Mouse (Mus musculus): ENCODE measurements at regions not wholly inside any gene's neighbourhood (a gene's known extent, or its start where the extent isn't known, plus 50 kb on each side); places are given as distances from the start of the nearest gene placed in this dataset.

GRCm38 (mm10) chr5:4311599-4311998 lies 119.4 kb downstream of the Mterf1b start:
- in situ Hi-C loops (cut with MboI; ENCODE audit: low pct_ligation_motif_present, low pct_unique_long_range_greater_than_20kb, low sequenced_read_pairs) (no loop called here), dilution Hi-C loops (cut with MboI; ENCODE audit: extremely low pct_ligation_motif_present, extremely low pct_unique_long_range_greater_than_20kb, low sequenced_read_pairs) (no loop called here)
- H3K27me3 ChIP-seq (replicated peaks): no peaks in the 10 kb centered on the region
- no peaks in the 10 kb centered on the region for H3K79me2 ChIP-seq (replicated peaks; ENCODE audit: control insufficient read depth, extremely low read depth, insufficient read depth, poor library complexity, severe bottlenecking)
- H3K27ac ChIP-seq (ENCODE audit: insufficient read depth, low read depth): no peak overlapping the region
- TF ChIP-seq RAD21 (IDR thresholded peaks at IDR 0.05; ENCODE audit: low read depth, low read length) (no peak), POLR2AphosphoS2 (IDR thresholded peaks at IDR 0.05; ENCODE audit: low read depth, low read length) (no peak), EP300 (IDR thresholded peaks at IDR 0.05; ENCODE audit: low read length) (no peak), JUN (IDR thresholded peaks at IDR 0.05; ENCODE audit: insufficient read depth, low read depth, low read length) (no peak), JUND (conservative IDR thresholded peaks at IDR 0.05; ENCODE audit: low read depth, low read length) (no peak), SIN3A (IDR thresholded peaks at IDR 0.05; ENCODE audit: low read length) (no peak), GABPA (IDR thresholded peaks at IDR 0.05; ENCODE audit: insufficient replicate concordance, low read depth, low read length) (no peak), TBP (conservative IDR thresholded peaks at IDR 0.05; ENCODE audit: low read depth, low read length) (no peak), CHD1 (IDR thresholded peaks at IDR 0.05; ENCODE audit: low read depth, low read length) (no peak), MAZ (IDR thresholded peaks at IDR 0.05; ENCODE audit: low read depth, low read length) (no peak)
- no peaks in the 10 kb centered on the region for H3K4me1 ChIP-seq (ENCODE audit: control insufficient read depth in 1 of 2, insufficient read depth in 2 of 2)
- H3K4me3 ChIP-seq (replicated peaks in 1 of 3; ENCODE audit: low read depth in 2 of 3, low read length in 2 of 3, poor library complexity in 1 of 3): no peak overlapping the region
- H3K36me3 ChIP-seq (replicated peaks in 1 of 2; ENCODE audit: control insufficient read depth in 1 of 2, insufficient read depth in 1 of 2, low read length in 1 of 2): no peaks in the 10 kb centered on the region
- H3K9ac ChIP-seq (ENCODE audit: insufficient read depth, low read depth): no peak overlapping the region
- no peak for DNase-seq (ENCODE audit: extremely low read depth)
- H3K9me3 ChIP-seq (replicated peaks; ENCODE audit: low read length): no peaks in the 10 kb centered on the region
- no peak overlapping the region for H3K4me2 ChIP-seq (ENCODE audit: insufficient read depth, low read depth, poor library complexity, severe bottlenecking)

DNA sequence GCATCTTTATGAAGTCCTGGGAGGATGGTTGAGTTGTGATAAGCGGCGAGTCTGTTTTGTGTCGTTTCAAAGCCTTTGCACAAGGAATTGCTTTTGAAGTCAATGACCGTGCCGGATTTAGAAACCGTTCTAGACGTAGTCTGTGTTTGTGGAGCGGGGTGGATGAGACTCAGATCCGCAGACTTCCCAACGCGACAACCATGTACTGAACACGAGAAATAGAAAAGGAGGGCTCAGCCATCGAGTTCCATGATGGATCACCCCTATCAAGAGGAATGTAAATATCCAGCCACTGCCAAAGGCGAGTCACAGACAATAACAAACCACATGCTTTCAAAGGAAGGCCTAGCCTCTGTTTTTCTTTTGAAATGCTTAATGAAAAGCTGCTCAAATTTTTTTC lies 120.5 kb downstream of the Mterf1b start:
- Histone ChIP-seq H3K36me3 (replicated peaks in 1 of 2; ENCODE audit: control insufficient read depth in 1 of 2, insufficient read depth in 1 of 2, low read length in 1 of 2) (no peaks in the 10 kb centered on the region), H3K79me2 (replicated peaks; ENCODE audit: control insufficient read depth, extremely low read depth, insufficient read depth, poor library complexity, severe bottlenecking) (no peaks in the 10 kb centered on the region), H3K4me1 (ENCODE audit: control insufficient read depth in 1 of 2, insufficient read depth in 2 of 2) (no peaks in the 10 kb centered on the region), H3K4me3 (replicated peaks in 1 of 3; ENCODE audit: low read depth in 2 of 3, low read length in 2 of 3, poor library complexity in 1 of 3) (no peak overlapping the region), H3K4me2 (ENCODE audit: insufficient read depth, low read depth, poor library complexity, severe bottlenecking) (no peak overlapping the region), H3K9me3 (replicated peaks; ENCODE audit: low read length) (no peaks in the 10 kb centered on the region), H3K9ac (ENCODE audit: insufficient read depth, low read depth) (no peak overlapping the region), H3K27ac (ENCODE audit: insufficient read depth, low read depth) (no peak overlapping the region), H3K27me3 (replicated peaks) (no peaks in the 10 kb centered on the region)
- dilution Hi-C loops (cut with MboI; ENCODE audit: extremely low pct_ligation_motif_present, extremely low pct_unique_long_range_greater_than_20kb, low sequenced_read_pairs): no loop called here
- in situ Hi-C loops (cut with MboI; ENCODE audit: low pct_ligation_motif_present, low pct_unique_long_range_greater_than_20kb, low sequenced_read_pairs): no loop called here
- DNase-seq (ENCODE audit: extremely low read depth): no peak
- no peak for TF ChIP-seq UBTF (IDR thresholded peaks at IDR 0.05; ENCODE audit: low read depth, low read length)
- TF ChIP-seq POLR2A (IDR thresholded peaks at IDR 0.05; ENCODE audit: low read depth, low read length): no peak
- TF ChIP-seq MAZ (IDR thresholded peaks at IDR 0.05; ENCODE audit: low read depth, low read length): no peak
- no peak for TF ChIP-seq POLR2AphosphoS2 (IDR thresholded peaks at IDR 0.05; ENCODE audit: low read depth, low read length)
- no peak for TF ChIP-seq TCF12 (IDR thresholded peaks at IDR 0.05; ENCODE audit: low read depth, low read length)
- TF ChIP-seq EP300 (IDR thresholded peaks at IDR 0.05; ENCODE audit: low read length): no peak
- no peak for TF ChIP-seq HCFC1 (IDR thresholded peaks at IDR 0.05; ENCODE audit: low read depth, low read length)
- TF ChIP-seq ELF1 (IDR thresholded peaks at IDR 0.05; ENCODE audit: low read depth, low read length): no peak
- no peak for TF ChIP-seq MAFK (IDR thresholded peaks at IDR 0.05; ENCODE audit: insufficient replicate concordance, low read length)

Measured in CH12.LX (cell line).